Mouse (Mus musculus): ENCODE results near the gene Vps36. TPM values are rescaled to one million over a fixed set of nuclear protein-coding genes. Genes with fewer than 3 reads are reported as not detected.

Vps36 gene
- total RNA-seq, 2 experiments from 2014 or later: 27.2 to 31.3 TPM

Other genes starting within 250 kb of the Vps36 start
- not detected for gene Defb13, start 246.0 kb upstream of the Vps36 start, total RNA-seq (2021)
- gene Fam90a1a, start 234.1 kb upstream of the Vps36 start, total RNA-seq (2021): not detected
- gene Ccdc70, start 223.0 kb upstream of the Vps36 start, total RNA-seq (2021): not detected
- under 1 TPM in 1 of 2 experiments, not detected in 1; 0.05 TPM for gene Atp7b, start 132.5 kb upstream of the Vps36 start, total RNA-seq (2021)
- 1 to 10 TPM; 4.9 to 6.6 TPM for gene Alg11, start 132.1 kb upstream of the Vps36 start, total RNA-seq (2021)
- gene Nek5, start 67.8 kb upstream of the Vps36 start, total RNA-seq (2021): under 1 TPM; 0.13 to 0.30 TPM
- 1 to 10 TPM; 2.3 to 3.3 TPM for gene Nek3, start 26.4 kb upstream of the Vps36 start, total RNA-seq (2021)
- gene Ckap2, start 7.0 kb upstream of the Vps36 start, total RNA-seq (2021): under 1 TPM; 0.52 to 0.64 TPM
- 1 to 10 TPM; 1.5 to 1.7 TPM for gene Thsd1, start 34.5 kb downstream of the Vps36 start, total RNA-seq (2021)
- gene Tpte, start 90.6 kb downstream of the Vps36 start, total RNA-seq (2021): not detected
- gene Slc25a15, start 205.8 kb downstream of the Vps36 start, total RNA-seq (2021): 10 to 100 TPM in 1 of 2 experiments, 1 to 10 TPM in 1; 9.8 to 10.6 TPM
- gene Mrps31, start 218.6 kb downstream of the Vps36 start, total RNA-seq (2021): 10 to 100 TPM; 26.9 to 32.0 TPM

All from gastrocnemius, postnatal 36 days (tissue).